Mouse (Mus musculus) lung, adult 2 months (tissue): ENCODE data around the gene Olfr1463. TPM values are rescaled to one million over a fixed set of nuclear protein-coding genes. Genes with fewer than 3 reads are reported as not detected.

Experiments
- DNase-seq: peaks from one replicate; pipeline ENCODE4 v3.0.0; 2022
- H3K4me1 ChIP-seq: fragments of 200-500 bp; 2 replicates; pipeline ENCODE4 v1.6.1; 2011; ENCODE audit warnings: low read length; ENCODE audit not compliant: control insufficient read depth, insufficient read depth
- H3K4me3 ChIP-seq: fragments of 200-500 bp; replicated peaks from 2 replicates; pipeline ENCODE3; 2011; ENCODE audit warnings: low read depth, mild to moderate bottlenecking, control low read depth, low read length; ENCODE audit errors: extremely low read depth
- CTCF ChIP-seq: fragments of 200-500 bp; IDR thresholded peaks from 2 replicates; pipeline ENCODE4 v1.5.1; 2011; ENCODE audit warnings: mild to moderate bottlenecking, low read length, control low read depth; ENCODE audit not compliant: insufficient read depth
- POLR2A ChIP-seq: fragments of 200-500 bp; IDR thresholded peaks from 2 replicates; pipeline ENCODE4 v1.6.1; 2011; ENCODE audit warnings: low read depth, mild to moderate bottlenecking, control low read depth, low read length, borderline replicate concordance; ENCODE audit errors: extremely low read depth
- WGBS: fragments of 180-500 bp; shearing (Covaris S2); methylation state at CpG from one replicate; pipeline ENCODE4 v1.1.7; 2018; 5-methylcytosine and 5-hydroxymethylcytosine counted together
- polyA plus RNA-seq: library from polyadenylated mRNA; depleted of rRNA; stranded (reverse); fragments of >200 nt; gene quantifications from 2 replicates; pipeline ENCODE4 v1.2.3, GENCODE M21; 2012; rRNA removed

Olfr1463 gene
- not detected in 2 replicates for polyA plus RNA-seq

DNA sequence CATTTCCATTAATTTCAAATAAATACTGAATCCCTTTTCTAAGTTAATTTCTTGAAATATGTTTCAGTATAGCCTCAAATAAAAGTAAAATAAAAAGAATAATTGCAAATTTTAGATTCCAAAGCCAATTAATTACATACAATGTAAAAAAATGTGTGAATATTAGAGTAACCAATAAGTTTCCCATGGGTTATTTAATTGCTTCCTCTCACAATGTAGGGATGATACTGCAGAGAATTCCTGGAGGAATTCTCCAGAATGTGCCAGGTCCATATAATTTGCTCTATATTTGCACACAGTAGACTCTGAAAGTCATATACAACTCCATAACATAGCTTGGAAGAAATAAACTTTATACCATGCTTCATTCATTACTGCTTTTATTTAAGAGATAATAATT is at the start of gene Olfr1463:
Gene Olfr1463, plus strand, starts transcription at position 301 of the 400 bp plus-strand sequence.
- no peak for TF ChIP-seq CTCF
- no peak for TF ChIP-seq POLR2A
- no peak for DNase-seq
- no peaks in the 10 kb centered on the region for H3K4me1 ChIP-seq
- H3K4me3 ChIP-seq: no peak within 1 kb of the TSS

DNA sequence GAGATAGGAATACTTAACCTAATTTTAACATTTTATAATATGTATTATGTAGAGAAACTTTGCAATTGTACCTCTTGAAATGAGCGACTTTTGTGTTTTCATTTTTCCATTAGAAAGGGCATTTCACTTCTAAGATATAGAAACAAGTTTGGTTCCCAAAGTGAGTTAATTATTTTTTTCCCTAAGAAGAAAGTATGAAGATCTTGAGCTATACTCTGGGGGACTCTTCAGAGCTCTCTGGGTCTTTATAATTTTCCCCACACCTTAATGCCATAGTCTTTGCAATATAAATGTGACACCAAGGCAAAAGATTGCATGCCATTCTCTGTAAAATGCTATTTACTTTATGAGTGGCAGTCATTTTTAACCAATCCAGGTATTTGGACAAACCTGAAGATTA is 45.7 kb upstream of the Olfr1463 start, which contains the start of gene Olfr1462:
Gene Olfr1462, plus strand, starts transcription at position 301 of the 400 bp plus-strand sequence.
- Histone ChIP-seq H3K4me1 (no peaks in the 10 kb centered on the region), H3K4me3 (no peak within 1 kb of the TSS)
- no peak for DNase-seq
- no peak for TF ChIP-seq CTCF
- TF ChIP-seq POLR2A: no peak
- 65% methylated on average over 1 of the region's 1 CpGs for WGBS

DNA sequence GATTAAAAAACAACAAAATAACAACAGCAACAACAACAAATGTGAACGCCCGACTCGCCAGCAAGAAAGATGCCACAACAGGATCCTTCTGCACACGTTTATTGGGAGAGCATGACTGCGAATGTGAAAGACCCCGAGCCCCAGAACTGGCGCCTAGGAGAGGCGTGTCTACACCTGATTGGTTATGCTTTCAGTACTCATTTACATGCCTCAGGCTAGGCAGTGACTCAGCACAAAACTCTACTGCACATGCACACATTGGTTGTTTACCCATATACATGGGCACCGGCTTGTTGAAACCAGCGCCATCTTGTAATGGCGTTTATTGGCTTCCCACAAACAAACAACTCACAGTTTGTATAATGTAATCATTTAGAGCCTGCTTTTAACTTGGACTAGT is 9.5 kb upstream of the Olfr1463 start:
- Histone ChIP-seq H3K4me3 (no peak overlapping the region), H3K4me1 (no peaks in the 10 kb centered on the region)
- no peak for TF ChIP-seq POLR2A
- TF ChIP-seq CTCF: no peak
- no peak for DNase-seq
- 82% methylated on average over 11 of the region's 11 CpGs for WGBS

Other genes with a start within 250 kb of the Olfr1463 start
- gene Olfr1451, start 236.3 kb upstream of the Olfr1463 start, polyA plus RNA-seq: not detected in 2 replicates
- gene Olfr1453, start 203.0 kb upstream of the Olfr1463 start, polyA plus RNA-seq: not detected in 2 replicates
- gene Olfr1454, start 170.7 kb upstream of the Olfr1463 start, polyA plus RNA-seq: not detected in 2 replicates
- gene Olfr1457, start 133.4 kb upstream of the Olfr1463 start, polyA plus RNA-seq: not detected in 2 replicates
- not detected in 2 replicates for gene Olfr1458, start 124.6 kb upstream of the Olfr1463 start, polyA plus RNA-seq
- gene Olfr1459, start 81.8 kb upstream of the Olfr1463 start, polyA plus RNA-seq: not detected in 2 replicates
- not detected in 2 replicates for gene Olfr1461, start 68.3 kb upstream of the Olfr1463 start, polyA plus RNA-seq
- not detected in 2 replicates for gene Olfr1462, start 45.6 kb upstream of the Olfr1463 start, polyA plus RNA-seq
- gene Olfr1465, start 84.2 kb downstream of the Olfr1463 start, polyA plus RNA-seq: not detected in 2 replicates
- not detected in 2 replicates for gene Olfr1466, start 107.5 kb downstream of the Olfr1463 start, polyA plus RNA-seq
- gene Olfr1467, start 130.9 kb downstream of the Olfr1463 start, polyA plus RNA-seq: not detected in 2 replicates
- not detected in 2 replicates for gene Olfr1469, start 176.5 kb downstream of the Olfr1463 start, polyA plus RNA-seq
- gene Olfr1471, start 212.1 kb downstream of the Olfr1463 start, polyA plus RNA-seq: not detected in 2 replicates
- not detected in 2 replicates for gene Olfr1472, start 224.8 kb downstream of the Olfr1463 start, polyA plus RNA-seq
- not detected in 2 replicates for gene Olfr1474, start 238.2 kb downstream of the Olfr1463 start, polyA plus RNA-seq
- gene Olfr1475, start 248.9 kb downstream of the Olfr1463 start, polyA plus RNA-seq: not detected in 2 replicates